Mouse (Mus musculus) hindbrain, embryonic 15.5 days (tissue): ENCODE measurements around the gene Ptpn3. TPM values are rescaled to one million over a fixed set of nuclear protein-coding genes. Genes with fewer than 3 reads are reported as not detected.

ENCODE experiments used
- polyA plus RNA-seq: library from polyadenylated mRNA; unstranded; fragments of >200 nt; fragmentation: Nextera tagmentation; extraction: Ambion mirVana; gene quantifications from 2 replicates; pipeline ENCODE4 v1.2.1, GENCODE M21; 2015

Gene Ptpn3
- polyA plus RNA-seq, 1 experiment from 2014 or later = 4.0 TPM

Other genes starting within 250 kb of the Ptpn3 start
- gene Epb41l4b, start 158.4 kb downstream of the Ptpn3 start, polyA plus RNA-seq = 3.3 and 3.5 TPM in 2 replicates
- 21.6 TPM in 2 replicates for gene Palm2, start 132.4 kb upstream of the Ptpn3 start, polyA plus RNA-seq